Mouse (Mus musculus) left cerebral cortex, postnatal 14 days (tissue): ENCODE data around the gene Btnl6. TPM values are rescaled to one million over a fixed set of nuclear protein-coding genes. Genes with fewer than 3 reads are reported as not detected.
A peak's percentile ranks its signal among the peaks of the same experiment; 100 is the strongest.
"Not testable (repeated sequence)": the region's sequence is repeated elsewhere in the genome, so short reads cannot be mapped to it uniquely, and the experiment has no call there.

Experiments
- DNase-seq, 2 experiments: peaks; one replicate each; pipeline ENCODE4 v3.0.0; 2021 to 2022; ENCODE audit warnings: low spot score in 2 of 2, mixed read lengths in 1 of 2
- intact Hi-C: fragments of 180-260 bp; cut with DNase I; formaldehyde crosslinking; loops from one replicate; pipeline ENCODE4 v1.15.1; 2025
- long read RNA-seq, 2 experiments: library from polyadenylated mRNA; stranded (forward); transcript quantifications; one replicate each; pipeline ENCODE4 v2.0.0; 2021
- total RNA-seq, 2 experiments: library from RNA; stranded (reverse); gene quantifications; 2 replicates each; pipeline ENCODE4 v1.2.3; 2021

Btnl6 gene
- not detected for total RNA-seq
- long read RNA-seq, experiment 1 = 0 reads
- long read RNA-seq, experiment 2 = 0 reads

- intact Hi-C loops = no loop called here
- DNase-seq = no peak
Observed at GRCm38 (mm10) chr17:34517252-34517651, at the start of gene Btnl6. TSS of gene Btnl6 (minus strand) at chr17:34517352.

GRCm38 (mm10) chr17:34564796-34565195 is 47.6 kb upstream of the Btnl6 start:
- no peak for DNase-seq
- intact Hi-C loops = no loop called here

GRCm38 (mm10) chr17:34564003-34564421 is 46.9 kb upstream of the Btnl6 start, which contains the start of gene Notch4:
TSS of gene Notch4 (plus strand) at chr17:34564268.
- no peak for DNase-seq
- intact Hi-C loops = no loop called here

GRCm38 (mm10) chr17:34563354-34563753 is 46.2 kb upstream of the Btnl6 start:
- no peak for DNase-seq
- intact Hi-C loops = no loop called here

- intact Hi-C loops = no loop called here
- no peak for DNase-seq
Observed at GRCm38 (mm10) chr17:34562595-34562994, 45.4 kb upstream of the Btnl6 start.

- intact Hi-C loops = no loop called here
- no peak for DNase-seq
Observed at GRCm38 (mm10) chr17:34561200-34561599, 44.0 kb upstream of the Btnl6 start.

GRCm38 (mm10) chr17:34560438-34560837 is 43.3 kb upstream of the Btnl6 start:
- intact Hi-C loops = no loop called here
- DNase-seq = no peak

- intact Hi-C loops = loop anchor here (5.0 kb wide), 1 partner anchor 118 kb away; no protein-coding TSS in a partner anchor
- DNase-seq = no peak
Observed at GRCm38 (mm10) chr17:34559895-34560294, 42.7 kb upstream of the Btnl6 start.

GRCm38 (mm10) chr17:34559116-34559515 is 42.0 kb upstream of the Btnl6 start:
- intact Hi-C loops = loop anchor here (5.0 kb wide), 1 partner anchor 117 kb away; no protein-coding TSS in a partner anchor
- no peak for DNase-seq

- intact Hi-C loops = loop anchor here (5.0 kb wide), 1 partner anchor 115 kb away; no protein-coding TSS in a partner anchor
- DNase-seq = no peak
Observed at GRCm38 (mm10) chr17:34557411-34557810, 40.3 kb upstream of the Btnl6 start.

- intact Hi-C loops = loop anchor here (5.0 kb wide), 1 partner anchor 114 kb away; no protein-coding TSS in a partner anchor
- DNase-seq = no peak
Observed at GRCm38 (mm10) chr17:34556406-34556805, 39.3 kb upstream of the Btnl6 start.

- DNase-seq = peak; percentile 55 to 76
- intact Hi-C loops = loop anchor here (5.0 kb wide), 1 partner anchor 113 kb away; no protein-coding TSS in a partner anchor
Observed at GRCm38 (mm10) chr17:34555483-34555882, 38.3 kb upstream of the Btnl6 start.

GRCm38 (mm10) chr17:34549843-34550242 is 32.7 kb upstream of the Btnl6 start:
- intact Hi-C loops = no loop called here
- DNase-seq = no peak

- no peak for DNase-seq
- intact Hi-C loops = no loop called here
Observed at GRCm38 (mm10) chr17:34549156-34549555, 32.0 kb upstream of the Btnl6 start.

- intact Hi-C loops = no loop called here
Observed at GRCm38 (mm10) chr17:34547601-34548000, 30.4 kb upstream of the Btnl6 start.

GRCm38 (mm10) chr17:34546797-34547196 is 29.6 kb upstream of the Btnl6 start:
- intact Hi-C loops = no loop called here
- no peak for DNase-seq

More at GRCm38 (mm10) chr17:34547601-34548000, 30.4 kb upstream of the Btnl6 start:
- DNase-seq = no peak

GRCm38 (mm10) chr17:34543567-34543966 is 26.4 kb upstream of the Btnl6 start:
- DNase-seq, intact Hi-C loops: not testable (repeated sequence)

- intact Hi-C loops = no loop called here
- no peak for DNase-seq
Observed at GRCm38 (mm10) chr17:34532671-34533070, 15.5 kb upstream of the Btnl6 start.

- intact Hi-C loops = no loop called here
Observed at GRCm38 (mm10) chr17:34519001-34519400, 1.8 kb upstream of the Btnl6 start.

GRCm38 (mm10) chr17:34518571-34518970 is 1.4 kb upstream of the Btnl6 start:
- intact Hi-C loops, DNase-seq: not testable (repeated sequence)

More at GRCm38 (mm10) chr17:34519001-34519400, 1.8 kb upstream of the Btnl6 start:
- no peak for DNase-seq

GRCm38 (mm10) chr17:34517795-34518194 is 643 bp upstream of the Btnl6 start:
- DNase-seq = no peak
- intact Hi-C loops = no loop called here
